Mouse (Mus musculus): Measurements from ENCODE around the gene Cldn2. TPM values are rescaled to one million over a fixed set of nuclear protein-coding genes. Genes with fewer than 3 reads are reported as not detected.
A peak's percentile ranks its signal among the peaks of the same experiment; 100 is the strongest.

Gene Cldn2
- polyA plus RNA-seq, 1 experiment from 2014 or later, result 0.08 TPM

- Histone ChIP-seq H3K36me3 (no peaks in the 10 kb centered on the region), H3K27me3 (replicated peaks) (peaks cover 13% of the 10 kb centered on the region; the same call in 1 of the 2 replicates), H3K4me1 (peaks cover 12% of the 10 kb centered on the region), H3K9ac (no peak overlapping the region), H3K4me2 (no peak overlapping the region), H3K27ac (no peak overlapping the region), H3K4me3 (no peak overlapping the region), H3K9me3 (replicated peaks) (no peaks in the 10 kb centered on the region)
- 79% methylated on average over 10 of the region's 10 CpGs for WGBS (ENCODE audit: insufficient replicate concordance)
- no peak for ATAC-seq
Observed at GRCm38 (mm10) chrX:139808501-139808900, 7.9 kb downstream of the Cldn2 start.

- ATAC-seq, result no peak
- Histone ChIP-seq H3K27ac (no peak overlapping the region), H3K27me3 (replicated peaks) (peaks cover 13% of the 10 kb centered on the region; the same call in 1 of the 2 replicates), H3K9me3 (replicated peaks) (no peaks in the 10 kb centered on the region), H3K4me2 (no peak overlapping the region), H3K9ac (no peak overlapping the region), H3K4me1 (peaks cover 38% of the 10 kb centered on the region), H3K4me3 (no peak overlapping the region), H3K36me3 (no peaks in the 10 kb centered on the region)
- 35% methylated on average over 3 of the region's 3 CpGs for WGBS (ENCODE audit: insufficient replicate concordance)
Observed at GRCm38 (mm10) chrX:139812636-139813298, 12.1 kb downstream of the Cldn2 start.

GRCm38 (mm10) chrX:139813299-139814002 is 12.8 kb downstream of the Cldn2 start:
- Histone ChIP-seq H3K9ac (0 out of 2 replicates have a peak overlapping the region, but pooled peaks have one; percentile 41), H3K27me3 (replicated peaks) (peaks cover 13% of the 10 kb centered on the region; the same call in 1 of the 2 replicates), H3K9me3 (replicated peaks) (no peaks in the 10 kb centered on the region), H3K4me1 (peaks cover 38% of the 10 kb centered on the region), H3K27ac (peak overlapping the region; percentile 76; the same call in 1 of the 2 replicates), H3K4me2 (peak overlapping the region; percentile 53), H3K4me3 (peak overlapping the region; percentile 5; the same call in 1 of the 2 replicates), H3K36me3 (no peaks in the 10 kb centered on the region)
- 27% methylated on average over 9 of the region's 9 CpGs for WGBS (ENCODE audit: insufficient replicate concordance)
- peak; percentile 72 for ATAC-seq

GRCm38 (mm10) chrX:139814018-139814635 is 13.5 kb downstream of the Cldn2 start:
- Histone ChIP-seq H3K4me3 (peak overlapping the region; percentile 5; the same call in 1 of the 2 replicates), H3K4me2 (peak overlapping the region; percentile 53)
- ATAC-seq, result peak; percentile 86

GRCm38 (mm10) chrX:139815201-139815600 is 14.6 kb downstream of the Cldn2 start:
- Histone ChIP-seq H3K4me2 (no peak overlapping the region), H3K4me1 (peaks cover 38% of the 10 kb centered on the region), H3K27me3 (replicated peaks) (no peaks in the 10 kb centered on the region; the same call in 1 of the 2 replicates), H3K27ac (no peak overlapping the region), H3K36me3 (no peaks in the 10 kb centered on the region), H3K4me3 (no peak overlapping the region), H3K9me3 (replicated peaks) (no peaks in the 10 kb centered on the region), H3K9ac (no peak overlapping the region)
- 63% methylated on average over 5 of the region's 5 CpGs for WGBS (ENCODE audit: insufficient replicate concordance)
- no peak for ATAC-seq

More at GRCm38 (mm10) chrX:139814018-139814635, 13.5 kb downstream of the Cldn2 start:
- 31% methylated on average over 8 of the region's 8 CpGs for WGBS (ENCODE audit: insufficient replicate concordance)
- Histone ChIP-seq H3K27me3 (replicated peaks) (peaks cover 8% of the 10 kb centered on the region; the same call in 1 of the 2 replicates), H3K27ac (peak overlapping the region; percentile 76), H3K9ac (0 out of 2 replicates have a peak overlapping the region, but pooled peaks have one; percentile 41), H3K4me1 (peaks cover 38% of the 10 kb centered on the region), H3K36me3 (no peaks in the 10 kb centered on the region), H3K9me3 (replicated peaks) (no peaks in the 10 kb centered on the region)

GRCm38 (mm10) chrX:139825402-139825801 is 24.8 kb downstream of the Cldn2 start:
- Histone ChIP-seq H3K4me1 (peaks cover 12% of the 10 kb centered on the region; the same call in 1 of the 2 replicates), H3K4me2 (no peak overlapping the region), H3K9ac (no peak overlapping the region), H3K27ac (no peak overlapping the region), H3K36me3 (no peaks in the 10 kb centered on the region), H3K9me3 (replicated peaks) (no peaks in the 10 kb centered on the region), H3K4me3 (no peak overlapping the region), H3K27me3 (replicated peaks) (no peaks in the 10 kb centered on the region)
- no peak for ATAC-seq
- 85% methylated on average over 1 of the region's 1 CpGs for WGBS (ENCODE audit: insufficient replicate concordance)

- peaks cover 12% of the 10 kb centered on the region; the same call in 1 of the 2 replicates for H3K4me1 ChIP-seq
- no peak overlapping the region for H3K4me2 ChIP-seq
- WGBS (ENCODE audit: insufficient replicate concordance), result 26% methylated on average over 4 of the region's 4 CpGs
- no peak overlapping the region for H3K4me3 ChIP-seq
- H3K27ac ChIP-seq, result no peak overlapping the region
- H3K27me3 ChIP-seq (replicated peaks), result no peaks in the 10 kb centered on the region
- no peaks in the 10 kb centered on the region for H3K36me3 ChIP-seq
- no peaks in the 10 kb centered on the region for H3K9me3 ChIP-seq (replicated peaks)
- no peak for ATAC-seq
- H3K9ac ChIP-seq, result no peak overlapping the region
Observed at GRCm38 (mm10) chrX:139826926-139827325, 26.3 kb downstream of the Cldn2 start.

GRCm38 (mm10) chrX:139828363-139829092 is 27.9 kb downstream of the Cldn2 start:
- no peak for ATAC-seq
- H3K9me3 ChIP-seq (replicated peaks), result no peaks in the 10 kb centered on the region
- H3K4me1 ChIP-seq, result peaks cover 12% of the 10 kb centered on the region; the same call in 1 of the 2 replicates
- no peaks in the 10 kb centered on the region for H3K36me3 ChIP-seq
- no peak overlapping the region for H3K9ac ChIP-seq
- no peak overlapping the region for H3K27ac ChIP-seq
- no peaks in the 10 kb centered on the region for H3K27me3 ChIP-seq (replicated peaks)
- WGBS (ENCODE audit: insufficient replicate concordance), result 77% methylated on average over 6 of the region's 6 CpGs
- no peak overlapping the region for H3K4me3 ChIP-seq
- H3K4me2 ChIP-seq, result no peak overlapping the region

- Histone ChIP-seq H3K36me3 (no peaks in the 10 kb centered on the region), H3K27me3 (replicated peaks) (no peaks in the 10 kb centered on the region), H3K4me1 (peaks cover 6% of the 10 kb centered on the region; the same call in 1 of the 2 replicates), H3K27ac (no peak overlapping the region), H3K4me2 (no peak overlapping the region), H3K9me3 (replicated peaks) (no peaks in the 10 kb centered on the region), H3K4me3 (no peak overlapping the region), H3K9ac (no peak overlapping the region)
- ATAC-seq, result 0 out of 2 replicates have a peak, but pooled peaks have one; percentile 21
- WGBS (ENCODE audit: insufficient replicate concordance), result 13% methylated on average over 5 of the region's 5 CpGs
Observed at GRCm38 (mm10) chrX:139832464-139832863, 31.8 kb downstream of the Cldn2 start.

GRCm38 (mm10) chrX:139839057-139839456 is 38.4 kb downstream of the Cldn2 start:
- WGBS (ENCODE audit: insufficient replicate concordance), result 50% methylated on average over 3 of the region's 3 CpGs
- no peaks in the 10 kb centered on the region for H3K4me1 ChIP-seq
- no peak overlapping the region for H3K4me3 ChIP-seq
- H3K9ac ChIP-seq, result no peak overlapping the region
- ATAC-seq, result no peak
- H3K27me3 ChIP-seq (replicated peaks), result no peaks in the 10 kb centered on the region
- no peak overlapping the region for H3K27ac ChIP-seq
- no peak overlapping the region for H3K4me2 ChIP-seq
- no peaks in the 10 kb centered on the region for H3K9me3 ChIP-seq (replicated peaks)
- no peaks in the 10 kb centered on the region for H3K36me3 ChIP-seq

- no peak overlapping the region for H3K9ac ChIP-seq
- no peak overlapping the region for H3K4me3 ChIP-seq
- 69% methylated on average over 6 of the region's 6 CpGs for WGBS (ENCODE audit: insufficient replicate concordance)
- no peaks in the 10 kb centered on the region for H3K27me3 ChIP-seq (replicated peaks)
- H3K36me3 ChIP-seq, result no peaks in the 10 kb centered on the region
- H3K9me3 ChIP-seq (replicated peaks), result no peaks in the 10 kb centered on the region
- H3K27ac ChIP-seq, result no peak overlapping the region
- no peaks in the 10 kb centered on the region for H3K4me1 ChIP-seq
- ATAC-seq, result no peak
- H3K4me2 ChIP-seq, result no peak overlapping the region
Observed at GRCm38 (mm10) chrX:139841091-139841490, 40.5 kb downstream of the Cldn2 start.

Measured in liver, embryonic 12.5 days (tissue).